Mouse (Mus musculus) embryo, embryonic 10 days (tissue): ENCODE results near the gene Cyp2c38.
"Not testable (repeated sequence)": the region's sequence is repeated elsewhere in the genome, so short reads cannot be mapped to it uniquely, and the experiment has no call there.

Experiments used
- DNase-seq: peaks from one replicate; pipeline ENCODE4 v3.0.0-alpha.2; 2015; ENCODE audit warnings: low spot score

Cyp2c38 gene

GRCm38 (mm10) chr19:39462941-39463340 lies at the start of gene Cyp2c38:
TSS of gene Cyp2c38 (minus strand) at chr19:39463075.
- no peak for DNase-seq

DNA sequence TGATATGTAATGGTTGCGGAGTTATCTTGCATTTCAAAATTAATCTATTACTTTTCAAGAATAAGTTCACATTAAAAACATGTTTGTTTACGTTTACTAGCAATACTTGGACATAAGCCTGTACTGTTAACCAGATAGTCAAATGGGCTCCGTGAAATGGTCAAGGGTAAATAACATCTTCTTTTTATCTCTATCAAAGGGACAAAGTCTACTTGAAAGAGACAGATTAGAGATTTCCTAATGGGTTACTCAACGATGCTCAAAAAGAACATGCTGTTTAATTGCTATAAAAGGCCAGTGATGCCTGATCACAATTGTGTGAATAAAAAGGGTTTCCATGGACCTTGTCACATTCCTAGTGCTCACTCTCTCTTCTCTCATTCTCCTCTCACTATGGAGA lies 47.7 kb upstream of the Cyp2c38 start, which contains the start of gene Cyp2c39:
Gene Cyp2c39 (plus strand): TSS at position 329 of the 400 bp plus-strand sequence.
- DNase-seq, result no peak

DNA sequence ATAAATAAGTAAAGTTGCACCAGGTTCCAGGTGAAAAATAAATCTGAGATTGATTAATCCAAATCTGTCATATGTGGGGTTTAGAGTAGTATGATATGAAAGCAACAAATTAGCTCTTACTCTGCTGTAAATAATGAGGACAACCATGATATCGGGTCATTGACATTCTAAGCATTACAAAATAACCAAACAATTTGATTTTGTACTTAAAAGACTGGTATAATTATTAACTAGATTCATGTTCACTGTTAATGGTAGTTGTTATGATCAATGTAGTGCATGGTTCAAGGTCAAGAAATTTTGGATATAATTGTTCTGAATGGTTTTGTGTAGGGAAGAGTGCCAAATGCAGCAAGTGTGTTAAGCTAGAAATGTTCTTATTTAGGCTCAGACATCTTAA lies 46.7 kb upstream of the Cyp2c38 start:
- no peak for DNase-seq

GRCm38 (mm10) chr19:39506341-39506740 lies 43.5 kb upstream of the Cyp2c38 start:
- no peak for DNase-seq

- not testable (repeated sequence) for DNase-seq
Observed at GRCm38 (mm10) chr19:39483961-39484360, 21.1 kb upstream of the Cyp2c38 start.

DNA sequence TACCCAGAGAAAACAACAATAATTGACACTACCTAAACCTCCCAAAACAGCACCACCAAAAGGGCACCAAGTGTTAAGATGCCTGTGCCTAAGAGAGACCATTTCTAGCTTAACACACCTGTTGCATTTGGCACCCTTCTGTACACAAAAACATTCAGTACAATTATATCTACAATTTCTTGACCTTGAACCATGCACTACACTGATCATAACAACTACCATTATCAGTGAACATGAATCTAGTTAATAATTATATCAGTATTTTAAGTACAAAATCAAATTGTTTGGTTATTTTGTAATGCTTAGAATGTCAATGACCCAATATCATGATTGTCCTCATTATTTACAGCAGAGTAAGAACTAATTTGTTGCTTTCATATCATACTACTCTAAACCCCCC lies 1.0 kb upstream of the Cyp2c38 start:
- DNase-seq, result no peak
